Mouse (Mus musculus) bone marrow, adult 2 months (tissue): Measurements from ENCODE around the gene Csf2rb2.

ENCODE experiments used
- CTCF ChIP-seq: fragments of 200-500 bp; IDR thresholded peaks from 2 replicates; pipeline ENCODE4 v1.5.1; 2011; ENCODE audit warnings: low read length, control low read depth; ENCODE audit not compliant: control insufficient read depth, insufficient read depth
- POLR2A ChIP-seq: fragments of 200-500 bp; IDR thresholded peaks from 2 replicates; pipeline ENCODE4 v1.6.1; 2011; ENCODE audit warnings: low read depth, mild to moderate bottlenecking, control low read depth, low read length, borderline replicate concordance; ENCODE audit not compliant: control insufficient read depth

DNA sequence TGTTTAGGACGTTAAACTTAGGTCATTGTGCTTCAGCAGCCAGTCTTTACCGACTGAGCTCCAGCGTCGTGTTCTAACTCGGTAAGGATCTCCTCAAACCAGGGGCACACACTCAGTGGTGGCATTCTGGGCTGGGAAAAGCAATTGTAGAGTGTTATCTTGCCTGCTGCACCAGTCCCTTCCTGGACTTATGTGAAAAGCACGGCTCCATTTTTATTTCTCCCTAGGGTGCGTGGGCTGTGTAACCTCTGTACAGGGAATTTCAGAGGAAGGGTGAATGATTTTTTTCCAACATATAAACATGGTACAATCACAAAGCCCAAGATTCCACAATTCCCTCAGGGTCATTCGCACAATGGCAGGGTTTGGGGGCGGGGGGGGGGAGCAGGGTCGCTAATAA lies 38.1 kb downstream of the Csf2rb2 start:
- no peak for TF ChIP-seq POLR2A
- no peak for TF ChIP-seq CTCF
